Mouse (Mus musculus) olfactory bulb, adult 2 months (tissue): ENCODE data around the gene Pam.

Experiments used
- CTCF ChIP-seq: fragments of 200-500 bp; IDR thresholded peaks from 2 replicates; pipeline ENCODE4 v1.5.1; 2012; ENCODE audit warnings: low read depth, mild to moderate bottlenecking, low read length, moderate library complexity; ENCODE audit not compliant: insufficient read depth
- POLR2A ChIP-seq: fragments of 200-500 bp; IDR thresholded peaks from 2 replicates; pipeline ENCODE4 v1.6.1; 2012; ENCODE audit warnings: mild to moderate bottlenecking, low read depth, low read length, moderate library complexity; ENCODE audit not compliant: insufficient read depth

GRCm38 (mm10) chr1:97745712-97746111, 349.7 kb downstream of the Pam start:
- TF ChIP-seq CTCF (no peak), POLR2A (no peak)
